Mouse (Mus musculus) kidney, embryonic 14.5 days (tissue): ENCODE results near the gene Supt5. TPM values are rescaled to one million over a fixed set of nuclear protein-coding genes. Genes with fewer than 3 reads are reported as not detected.

ENCODE experiments used
- ATAC-seq: fragments of 200-750 bp; cut with Nextera tagmentation; 2 replicates; pipeline ENCODE4 v1.8.0; 2017; ENCODE audit warnings: moderate number of reproducible peaks, mild to moderate bottlenecking, moderate TSS enrichment, moderate library complexity; ENCODE audit not compliant: low FRiP score, low TSS enrichment
- H3K27ac ChIP-seq: fragments of 300-500 bp; sonication (generic); 2 replicates; pipeline ENCODE4 v1.5.1; 2014; ENCODE audit warnings: low read depth, mild to moderate bottlenecking, low read length, moderate library complexity, mixed read lengths
- H3K27me3 ChIP-seq: fragments of 300-500 bp; sonication (generic); 2 replicates; pipeline ENCODE4 v1.6.1; 2014; ENCODE audit warnings: mild to moderate bottlenecking, low read length; ENCODE audit not compliant: control insufficient read depth, insufficient read depth
- H3K36me3 ChIP-seq: fragments of 300-500 bp; sonication (generic); 2 replicates; pipeline ENCODE4 v1.6.1; 2014; ENCODE audit warnings: low read length, mixed read lengths; ENCODE audit not compliant: control insufficient read depth, insufficient read depth
- H3K4me1 ChIP-seq: fragments of 300-500 bp; sonication (generic); 2 replicates; pipeline ENCODE4 v1.6.1; 2014; ENCODE audit warnings: low read length, mixed read lengths; ENCODE audit not compliant: control insufficient read depth, insufficient read depth
- H3K4me2 ChIP-seq: fragments of 300-500 bp; sonication (generic); replicated peaks from 2 replicates; pipeline ENCODE4 v1.6.1; 2014; ENCODE audit warnings: low read depth, mild to moderate bottlenecking, low read length
- H3K4me3 ChIP-seq: fragments of 300-500 bp; sonication (generic); 2 replicates; pipeline ENCODE4 v1.5.1; 2014; ENCODE audit warnings: mild to moderate bottlenecking, low read length
- H3K9ac ChIP-seq: fragments of 300-500 bp; sonication (generic); 2 replicates; pipeline ENCODE4 v1.6.1; 2014; ENCODE audit warnings: low read depth, mild to moderate bottlenecking, low read length, moderate library complexity
- H3K9me3 ChIP-seq: fragments of 300-500 bp; sonication (generic); 2 replicates; pipeline ENCODE4 v1.6.1; 2016; ENCODE audit warnings: low read length; ENCODE audit not compliant: control insufficient read depth
- WGBS: fragments of 180-500 bp; shearing (Covaris S2); extraction: QIAGEN DNeasy Blood & Tissue Kit; methylation state at CpG from one replicate; pipeline ENCODE4 v1.1.7; 2014; 5-methylcytosine and 5-hydroxymethylcytosine counted together
- polyA plus RNA-seq: library from polyadenylated mRNA; unstranded; fragments of >200 nt; fragmentation: Nextera tagmentation; extraction: Ambion mirVana; gene quantifications from 2 replicates; pipeline ENCODE4 v1.2.1, GENCODE M21; 2014

Gene Supt5
- polyA plus RNA-seq, 1 experiment from 2014 or later = 84.5 TPM

DNA sequence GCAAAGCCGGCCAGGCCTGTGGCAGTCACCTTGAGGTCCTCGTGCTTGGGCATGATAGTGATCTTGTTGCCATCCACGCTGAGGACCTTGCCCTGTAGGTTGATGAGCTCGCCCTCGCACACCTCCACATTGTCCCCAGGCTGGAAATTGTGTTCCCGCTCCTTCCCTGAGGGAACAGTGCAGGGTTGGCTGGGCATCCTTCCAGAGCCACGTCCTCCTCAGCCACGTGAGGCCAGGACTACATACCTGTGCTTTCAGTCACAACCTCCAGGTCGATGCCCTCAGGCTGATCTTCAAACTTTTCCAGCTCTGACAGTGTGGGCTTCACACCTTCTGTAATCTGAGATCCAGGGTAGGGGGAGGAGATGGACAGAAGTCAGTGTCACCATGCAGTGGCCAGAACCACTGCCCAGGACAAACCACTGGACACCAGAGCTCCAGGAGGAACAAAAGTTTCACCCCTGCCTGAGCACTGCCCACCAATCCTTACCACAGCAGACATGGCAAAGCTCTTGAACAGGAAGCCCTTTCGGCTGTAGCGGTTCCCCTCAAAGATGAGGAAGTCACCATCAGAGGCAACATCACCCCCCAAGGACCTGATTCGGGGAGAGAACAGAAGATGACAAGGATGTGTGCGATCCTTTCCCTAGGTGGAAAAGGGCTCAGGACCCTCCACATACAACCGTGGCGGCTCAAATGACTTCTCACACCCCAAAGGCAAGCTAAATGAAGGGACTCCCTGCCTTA, 16.4 kb downstream of the Supt5 start:
- no peak overlapping the region for H3K27ac ChIP-seq
- WGBS = 93% methylated on average over 15 of the region's 15 CpGs
- H3K4me3 ChIP-seq = no peak overlapping the region
- H3K4me1 ChIP-seq = no peaks in the 10 kb centered on the region
- no peak overlapping the region for H3K4me2 ChIP-seq
- H3K9me3 ChIP-seq = no peaks in the 10 kb centered on the region
- ATAC-seq = no peak
- no peak overlapping the region for H3K9ac ChIP-seq
- no peaks in the 10 kb centered on the region for H3K27me3 ChIP-seq
- H3K36me3 ChIP-seq = peaks cover 98% of the 10 kb centered on the region

GRCm38 (mm10) chr7:28318714-28319113, 19.8 kb downstream of the Supt5 start:
- Histone ChIP-seq H3K9me3 (no peaks in the 10 kb centered on the region), H3K9ac (no peak overlapping the region), H3K4me3 (no peak overlapping the region), H3K4me1 (no peaks in the 10 kb centered on the region), H3K36me3 (peaks cover 97% of the 10 kb centered on the region), H3K4me2 (no peak overlapping the region), H3K27ac (no peak overlapping the region), H3K27me3 (no peaks in the 10 kb centered on the region)
- ATAC-seq = no peak
- WGBS = 93% methylated on average over 17 of the region's 17 CpGs

DNA sequence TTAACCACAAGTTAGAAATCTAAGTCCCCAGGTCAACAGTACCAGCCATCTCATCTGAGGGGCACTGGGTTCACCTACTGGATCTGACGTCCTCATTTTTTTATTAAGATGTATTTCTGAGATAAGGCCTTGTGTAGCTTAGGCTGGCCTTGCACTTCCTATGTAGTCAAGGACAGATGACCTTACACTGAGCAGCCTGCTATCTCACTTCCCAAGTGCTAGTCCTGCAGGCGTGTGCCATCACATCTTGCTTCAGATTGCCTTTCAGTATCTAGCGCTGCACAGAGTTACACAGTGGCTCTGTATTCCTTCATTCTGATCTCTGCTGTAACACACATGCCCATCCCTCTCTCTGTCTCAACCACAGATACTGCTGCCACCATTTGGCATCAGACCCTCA, 20.5 kb downstream of the Supt5 start:
- Histone ChIP-seq H3K9me3 (no peaks in the 10 kb centered on the region), H3K4me2 (no peak overlapping the region), H3K27ac (no peak overlapping the region), H3K36me3 (peaks cover 90% of the 10 kb centered on the region), H3K9ac (no peak overlapping the region), H3K27me3 (no peaks in the 10 kb centered on the region), H3K4me3 (no peak overlapping the region), H3K4me1 (no peaks in the 10 kb centered on the region)
- no peak for ATAC-seq
- 88% methylated on average over 3 of the region's 3 CpGs for WGBS

- peak within 1 kb of the TSS; percentile 90 for H3K9ac ChIP-seq
- under 1% methylated on average over 44 of the region's 45 CpGs for WGBS
- peaks cover 6% of the 10 kb centered on the region for H3K4me1 ChIP-seq
- H3K27ac ChIP-seq = no peak within 1 kb of the TSS
- H3K4me2 ChIP-seq = peak within 1 kb of the TSS; percentile 85
- H3K4me3 ChIP-seq = peak within 1 kb of the TSS; percentile 88
- H3K27me3 ChIP-seq = no peaks in the 10 kb centered on the region
- peak; percentile 98 for ATAC-seq
- H3K36me3 ChIP-seq = peaks cover 63% of the 10 kb centered on the region
- no peaks in the 10 kb centered on the region for H3K9me3 ChIP-seq
Observed at GRCm38 (mm10) chr7:28311926-28312543, 26.5 kb downstream of the Supt5 start, which contains the start of gene Timm50. Timm50 (minus strand) TSS chr7:28312072.

- H3K27me3 ChIP-seq = no peaks in the 10 kb centered on the region
- peak overlapping the region; percentile 85 for H3K4me2 ChIP-seq
- peak; percentile 41 for ATAC-seq
- peak overlapping the region; percentile 90 for H3K9ac ChIP-seq
- no peaks in the 10 kb centered on the region for H3K9me3 ChIP-seq
- H3K36me3 ChIP-seq = peaks cover 63% of the 10 kb centered on the region
- H3K4me3 ChIP-seq = peak overlapping the region; percentile 88
- no peak overlapping the region for H3K27ac ChIP-seq
- peaks cover 6% of the 10 kb centered on the region for H3K4me1 ChIP-seq
- WGBS = 6% methylated on average over 35 of the region's 35 CpGs
Observed at GRCm38 (mm10) chr7:28311151-28311925, 27.2 kb downstream of the Supt5 start.

GRCm38 (mm10) chr7:28309737-28310136, 28.8 kb downstream of the Supt5 start:
- 24% methylated on average over 9 of the region's 9 CpGs for WGBS
- peaks cover 6% of the 10 kb centered on the region for H3K4me1 ChIP-seq
- no peak overlapping the region for H3K4me2 ChIP-seq
- H3K36me3 ChIP-seq = peaks cover 63% of the 10 kb centered on the region
- H3K27me3 ChIP-seq = no peaks in the 10 kb centered on the region
- no peak overlapping the region for H3K4me3 ChIP-seq
- H3K27ac ChIP-seq = no peak overlapping the region
- no peak overlapping the region for H3K9ac ChIP-seq
- no peak for ATAC-seq
- H3K9me3 ChIP-seq = no peaks in the 10 kb centered on the region

GRCm38 (mm10) chr7:28306216-28306615, 32.3 kb downstream of the Supt5 start:
- H3K36me3 ChIP-seq = peaks cover 55% of the 10 kb centered on the region
- peaks cover 6% of the 10 kb centered on the region for H3K4me1 ChIP-seq
- H3K27ac ChIP-seq = no peak overlapping the region
- H3K9ac ChIP-seq = no peak overlapping the region
- no peak for ATAC-seq
- H3K9me3 ChIP-seq = no peaks in the 10 kb centered on the region
- WGBS = 93% methylated on average over 8 of the region's 8 CpGs
- H3K27me3 ChIP-seq = peaks cover 10% of the 10 kb centered on the region
- no peak overlapping the region for H3K4me3 ChIP-seq
- H3K4me2 ChIP-seq = no peak overlapping the region

DNA sequence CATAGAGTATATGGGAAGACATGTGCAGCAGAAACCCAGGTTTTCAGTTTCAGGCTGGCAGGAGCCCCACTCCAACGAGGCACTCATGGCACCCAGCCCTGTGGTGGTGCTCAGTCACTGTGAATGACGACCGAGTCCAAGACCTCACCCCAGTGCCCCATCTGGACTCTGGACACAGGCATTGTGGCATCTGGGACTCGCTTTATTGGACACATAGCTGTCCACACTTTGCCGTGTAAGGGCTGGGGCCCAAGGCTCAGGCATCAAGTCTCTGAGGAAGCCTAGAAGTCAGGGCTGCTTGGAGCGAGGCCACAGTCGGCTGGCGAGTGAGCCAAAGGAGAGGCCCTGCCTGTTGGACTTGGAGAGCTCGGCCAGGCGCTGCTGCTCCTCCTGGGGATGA, 32.9 kb downstream of the Supt5 start:
- Histone ChIP-seq H3K4me1 (peaks cover under 1% of the 10 kb centered on the region; the same call in 1 of the 2 replicates), H3K9ac (no peak overlapping the region), H3K4me3 (no peak overlapping the region), H3K36me3 (peaks cover 55% of the 10 kb centered on the region), H3K4me2 (no peak overlapping the region), H3K9me3 (no peaks in the 10 kb centered on the region), H3K27me3 (peaks cover 15% of the 10 kb centered on the region), H3K27ac (no peak overlapping the region)
- ATAC-seq = no peak
- 90% methylated on average over 10 of the region's 10 CpGs for WGBS
